Mouse (Mus musculus) monocyte, adult 5-6 weeks (primary cell): ENCODE results near the gene Itgb1. TPM values are rescaled to one million over a fixed set of nuclear protein-coding genes. Genes with fewer than 3 reads are reported as not detected.

Source experiments
- ATAC-seq: fragments of 153-309, 156-312 bp; replicated peaks from 2 replicates; pipeline ENCODE4 v1.8.0; 2017; ENCODE audit warnings: mild to moderate bottlenecking; ENCODE audit not compliant: low TSS enrichment, insufficient number of reproducible peaks, severe bottlenecking, poor library complexity, low FRiP score
- total RNA-seq: library from RNA; stranded (forward); fragments of 200-1000, 200-491, 200-594 nt; gene quantifications from 3 replicates; pipeline ENCODE4 v1.2.3, GENCODE M21; 2017

Itgb1 gene
- 769 to 823 TPM (median 817 TPM) in 3 replicates for total RNA-seq

- peak; percentile 58 for ATAC-seq
Observed at GRCm38 (mm10) chr8:128685507-128686428, at the start of gene Itgb1. TSS of gene Itgb1 (plus strand) at chr8:128685654.

- no peak for ATAC-seq
Observed at GRCm38 (mm10) chr8:128643104-128643503, 42.4 kb upstream of the Itgb1 start.

- ATAC-seq = peak; percentile 51
Observed at GRCm38 (mm10) chr8:128645452-128645851, 40.0 kb upstream of the Itgb1 start.

- ATAC-seq = peak; percentile 55; the same call in 1 of the 2 replicates
Observed at GRCm38 (mm10) chr8:128646456-128646855, 39.0 kb upstream of the Itgb1 start.

GRCm38 (mm10) chr8:128648071-128648470 is 37.4 kb upstream of the Itgb1 start:
- no peak for ATAC-seq

- ATAC-seq = no peak
Observed at GRCm38 (mm10) chr8:128650331-128650855, 35.1 kb upstream of the Itgb1 start.

- ATAC-seq = no peak
Observed at GRCm38 (mm10) chr8:128652399-128653109, 32.9 kb upstream of the Itgb1 start.

- no peak for ATAC-seq
Observed at GRCm38 (mm10) chr8:128653642-128654364, 31.7 kb upstream of the Itgb1 start.

- peak; percentile 80 for ATAC-seq
Observed at GRCm38 (mm10) chr8:128654365-128655099, 30.9 kb upstream of the Itgb1 start.

GRCm38 (mm10) chr8:128662144-128662543 is 23.3 kb upstream of the Itgb1 start:
- ATAC-seq = no peak

GRCm38 (mm10) chr8:128662696-128663095 is 22.8 kb upstream of the Itgb1 start:
- no peak for ATAC-seq

GRCm38 (mm10) chr8:128663106-128663505 is 22.3 kb upstream of the Itgb1 start:
- ATAC-seq = no peak

GRCm38 (mm10) chr8:128666576-128667263 is 18.7 kb upstream of the Itgb1 start:
- no peak for ATAC-seq

- ATAC-seq = no peak
Observed at GRCm38 (mm10) chr8:128671813-128672212, 13.6 kb upstream of the Itgb1 start.

GRCm38 (mm10) chr8:128672441-128672840 is 13.0 kb upstream of the Itgb1 start:
- no peak for ATAC-seq

- ATAC-seq = no peak
Observed at GRCm38 (mm10) chr8:128672950-128673349, 12.5 kb upstream of the Itgb1 start.

GRCm38 (mm10) chr8:128675848-128676629 is 9.4 kb upstream of the Itgb1 start:
- no peak for ATAC-seq
